Mouse (Mus musculus) limb, embryonic 12.5 days (tissue): ENCODE results near the gene Map4k3. TPM values are rescaled to one million over a fixed set of nuclear protein-coding genes. Genes with fewer than 3 reads are reported as not detected.
"Not testable (repeated sequence)": the region's sequence is repeated elsewhere in the genome, so short reads cannot be mapped to it uniquely, and the experiment has no call there.

Experiments used
- ATAC-seq: fragments of 200-750 bp; cut with Nextera tagmentation; 2 replicates; pipeline ENCODE4 v1.8.0; 2017; ENCODE audit warnings: low read depth, moderate TSS enrichment; ENCODE audit not compliant: insufficient number of reproducible peaks, insufficient read depth, low FRiP score, low TSS enrichment
- H3K27ac ChIP-seq: fragments of 300-500 bp; sonication (generic); 2 replicates; pipeline ENCODE4 v1.5.1; 2016; ENCODE audit warnings: mild to moderate bottlenecking, moderate library complexity
- H3K27me3 ChIP-seq: fragments of 300-500 bp; sonication (generic); 2 replicates; pipeline ENCODE4 v1.6.1; 2016; ENCODE audit warnings: mild to moderate bottlenecking, moderate library complexity
- H3K36me3 ChIP-seq: fragments of 300-500 bp; sonication (generic); 2 replicates; pipeline ENCODE4 v1.6.1; 2016; ENCODE audit warnings: mild to moderate bottlenecking, moderate library complexity
- H3K4me1 ChIP-seq: fragments of 300-500 bp; sonication (generic); replicated peaks from 2 replicates; pipeline ENCODE4 v1.6.1; 2016
- H3K4me2 ChIP-seq: fragments of 300-500 bp; sonication (generic); 2 replicates; pipeline ENCODE4 v1.6.1; 2016; ENCODE audit warnings: mild to moderate bottlenecking, moderate library complexity
- H3K4me3 ChIP-seq: fragments of 300-500 bp; sonication (generic); replicated peaks from 2 replicates; pipeline ENCODE4 v1.5.1; 2016; ENCODE audit warnings: mild to moderate bottlenecking
- H3K9ac ChIP-seq: fragments of 300-500 bp; sonication (generic); replicated peaks from 2 replicates; pipeline ENCODE4 v1.6.1; 2016; ENCODE audit warnings: mild to moderate bottlenecking, moderate library complexity
- H3K9me3 ChIP-seq: fragments of 300-500 bp; sonication (generic); 2 replicates; pipeline ENCODE4 v1.6.1; 2016; ENCODE audit warnings: mild to moderate bottlenecking, moderate library complexity
- WGBS: fragments of 180-500 bp; shearing (Covaris S2); methylation state at CpG from one replicate; pipeline ENCODE4 v1.1.7; 2016; 5-methylcytosine and 5-hydroxymethylcytosine counted together
- polyA plus RNA-seq: library from polyadenylated mRNA; unstranded; fragments of >200 nt; fragmentation: Nextera tagmentation; extraction: Ambion mirVana; gene quantifications from 2 replicates; pipeline ENCODE4 v1.2.1, GENCODE M21; 2016

Map4k3 gene
- polyA plus RNA-seq, 1 experiment from 2014 or later, result 35.8 TPM

GRCm38 (mm10) chr17:80760344-80761145, 32.3 kb upstream of the Map4k3 start:
- Histone ChIP-seq H3K4me2 (no peak overlapping the region), H3K4me3 (no peak overlapping the region), H3K4me1 (peaks cover 12% of the 10 kb centered on the region), H3K9me3 (no peaks in the 10 kb centered on the region), H3K9ac (no peak overlapping the region), H3K27me3 (no peaks in the 10 kb centered on the region), H3K27ac (no peak overlapping the region), H3K36me3 (no peaks in the 10 kb centered on the region)
- no peak for ATAC-seq
- WGBS, result 88% methylated on average over 16 of the region's 16 CpGs

- ATAC-seq, result no peak
- no peak overlapping the region for H3K4me3 ChIP-seq
- H3K9me3 ChIP-seq, result no peaks in the 10 kb centered on the region
- H3K27ac ChIP-seq, result 0 out of 2 replicates have a peak overlapping the region, but pooled peaks have one; percentile 41
- peaks cover 26% of the 10 kb centered on the region for H3K4me1 ChIP-seq
- no peaks in the 10 kb centered on the region for H3K36me3 ChIP-seq
- H3K27me3 ChIP-seq, result no peaks in the 10 kb centered on the region
- no peak overlapping the region for H3K4me2 ChIP-seq
- 74% methylated on average over 5 of the region's 5 CpGs for WGBS
- H3K9ac ChIP-seq, result no peak overlapping the region
Measured at GRCm38 (mm10) chr17:80756043-80756442, 27.8 kb upstream of the Map4k3 start.

GRCm38 (mm10) chr17:80755076-80755871, 27.0 kb upstream of the Map4k3 start:
- H3K9me3 ChIP-seq, result no peaks in the 10 kb centered on the region
- no peak overlapping the region for H3K4me3 ChIP-seq
- ATAC-seq, result no peak
- 71% methylated on average over 9 of the region's 9 CpGs for WGBS
- H3K27me3 ChIP-seq, result no peaks in the 10 kb centered on the region
- peaks cover 26% of the 10 kb centered on the region for H3K4me1 ChIP-seq
- H3K9ac ChIP-seq, result no peak overlapping the region
- H3K4me2 ChIP-seq, result no peak overlapping the region
- no peaks in the 10 kb centered on the region for H3K36me3 ChIP-seq
- H3K27ac ChIP-seq, result peak overlapping the region; percentile 24; the same call in 1 of the 2 replicates

- H3K9ac ChIP-seq, result no peak overlapping the region
- WGBS, result 56% methylated on average over 8 of the region's 8 CpGs
- peak overlapping the region; percentile 24; the same call in 1 of the 2 replicates for H3K27ac ChIP-seq
Measured at GRCm38 (mm10) chr17:80754589-80754988, 26.3 kb upstream of the Map4k3 start.

GRCm38 (mm10) chr17:80752466-80752865, 24.2 kb upstream of the Map4k3 start:
- peaks cover 26% of the 10 kb centered on the region for H3K4me1 ChIP-seq
- 0 out of 2 replicates have a peak overlapping the region, but pooled peaks have one; percentile 4 for H3K27ac ChIP-seq
- H3K27me3 ChIP-seq, result no peaks in the 10 kb centered on the region
- 3% methylated on average over 1 of the region's 1 CpGs for WGBS
- no peaks in the 10 kb centered on the region for H3K9me3 ChIP-seq
- H3K9ac ChIP-seq, result no peak overlapping the region
- no peaks in the 10 kb centered on the region for H3K36me3 ChIP-seq
- H3K4me2 ChIP-seq, result peak overlapping the region; percentile 1; the same call in 1 of the 2 replicates
- ATAC-seq, result peak; percentile 74; the same call in 1 of the 2 replicates
- H3K4me3 ChIP-seq, result no peak overlapping the region

More at GRCm38 (mm10) chr17:80754589-80754988, 26.3 kb upstream of the Map4k3 start:
- no peak for ATAC-seq
- no peaks in the 10 kb centered on the region for H3K9me3 ChIP-seq
- H3K4me3 ChIP-seq, result no peak overlapping the region
- no peak overlapping the region for H3K4me2 ChIP-seq
- peaks cover 26% of the 10 kb centered on the region for H3K4me1 ChIP-seq
- no peaks in the 10 kb centered on the region for H3K27me3 ChIP-seq
- H3K36me3 ChIP-seq, result no peaks in the 10 kb centered on the region

- Histone ChIP-seq H3K27ac (no peak overlapping the region), H3K27me3 (no peaks in the 10 kb centered on the region), H3K36me3 (no peaks in the 10 kb centered on the region), H3K4me2 (no peak overlapping the region), H3K9me3 (no peaks in the 10 kb centered on the region), H3K4me1 (no peaks in the 10 kb centered on the region), H3K4me3 (no peak overlapping the region), H3K9ac (no peak overlapping the region)
- no peak for ATAC-seq
- WGBS, result 83% methylated on average over 5 of the region's 5 CpGs
Measured at GRCm38 (mm10) chr17:80739421-80739820, 11.1 kb upstream of the Map4k3 start.

GRCm38 (mm10) chr17:80734700-80735099, 6.4 kb upstream of the Map4k3 start:
- Histone ChIP-seq H3K27me3 (no peaks in the 10 kb centered on the region), H3K9ac (no peak overlapping the region), H3K4me1 (peaks cover 5% of the 10 kb centered on the region), H3K4me3 (no peak overlapping the region), H3K4me2 (no peak overlapping the region), H3K27ac (no peak overlapping the region), H3K9me3 (no peaks in the 10 kb centered on the region), H3K36me3 (no peaks in the 10 kb centered on the region)
- no peak for ATAC-seq
- WGBS, result 66% methylated on average over 6 of the region's 6 CpGs

- no peak overlapping the region for H3K4me3 ChIP-seq
- WGBS, result 78% methylated on average over 12 of the region's 12 CpGs
- H3K4me1 ChIP-seq, result peaks cover 12% of the 10 kb centered on the region
- no peak for ATAC-seq
- H3K36me3 ChIP-seq, result no peaks in the 10 kb centered on the region
- H3K4me2 ChIP-seq, result no peak overlapping the region
- no peak overlapping the region for H3K9ac ChIP-seq
- no peak overlapping the region for H3K27ac ChIP-seq
- no peaks in the 10 kb centered on the region for H3K9me3 ChIP-seq
- H3K27me3 ChIP-seq, result no peaks in the 10 kb centered on the region
Measured at GRCm38 (mm10) chr17:80733121-80733800, 5.0 kb upstream of the Map4k3 start.

- ATAC-seq, result no peak
- Histone ChIP-seq H3K27me3 (no peaks in the 10 kb centered on the region), H3K36me3 (no peaks in the 10 kb centered on the region), H3K27ac (no peak overlapping the region), H3K4me1 (peaks cover 12% of the 10 kb centered on the region), H3K9ac (no peak overlapping the region), H3K4me3 (no peak overlapping the region), H3K9me3 (no peaks in the 10 kb centered on the region), H3K4me2 (no peak overlapping the region)
- 55% methylated on average over 4 of the region's 4 CpGs for WGBS
Measured at GRCm38 (mm10) chr17:80732256-80732655, 4.0 kb upstream of the Map4k3 start.

- H3K36me3 ChIP-seq, H3K27ac ChIP-seq, ATAC-seq, H3K4me2 ChIP-seq, H3K4me3 ChIP-seq, H3K27me3 ChIP-seq, H3K9me3 ChIP-seq, H3K9ac ChIP-seq: not testable (repeated sequence)
- H3K4me1 ChIP-seq, result peaks cover 26% of the 10 kb centered on the region
- 91% methylated on average over 6 of the region's 6 CpGs for WGBS
Measured at GRCm38 (mm10) chr17:80730283-80730682, 2.0 kb upstream of the Map4k3 start.

GRCm38 (mm10) chr17:80729825-80730224, 1.5 kb upstream of the Map4k3 start:
- H3K27me3 ChIP-seq, result no peaks in the 10 kb centered on the region
- no peak overlapping the region for H3K9ac ChIP-seq
- no peak overlapping the region for H3K4me2 ChIP-seq
- H3K9me3 ChIP-seq, result 0 out of 2 replicates have a peak, but pooled peaks cover 3% of the 10 kb centered on the region
- H3K36me3 ChIP-seq, result no peaks in the 10 kb centered on the region; the same call in 1 of the 2 replicates
- peaks cover 26% of the 10 kb centered on the region for H3K4me1 ChIP-seq
- WGBS, result 77% methylated on average over 5 of the region's 5 CpGs
- H3K4me3 ChIP-seq, result no peak overlapping the region
- no peak overlapping the region for H3K27ac ChIP-seq
- ATAC-seq, result no peak
